Mouse (Mus musculus) liver, embryonic 12.5 days (tissue): Measurements from ENCODE around the gene Itgb6. TPM values are rescaled to one million over a fixed set of nuclear protein-coding genes. Genes with fewer than 3 reads are reported as not detected.

Experiments used
- ATAC-seq: fragments of 200-750 bp; cut with Nextera tagmentation; 2 replicates; pipeline ENCODE4 v1.8.0; 2017; ENCODE audit warnings: moderate number of reproducible peaks, mild to moderate bottlenecking, moderate library complexity
- H3K27ac ChIP-seq: fragments of 300-500 bp; sonication (generic); 2 replicates; pipeline ENCODE4 v1.5.1; 2016; ENCODE audit warnings: mild to moderate bottlenecking
- H3K27me3 ChIP-seq: fragments of 300-500 bp; sonication (generic); replicated peaks from 2 replicates; pipeline ENCODE4 v1.6.1; 2016; ENCODE audit warnings: mild to moderate bottlenecking, moderate library complexity
- H3K36me3 ChIP-seq: fragments of 300-500 bp; sonication (generic); 2 replicates; pipeline ENCODE4 v1.6.1; 2016; ENCODE audit warnings: mild to moderate bottlenecking, moderate library complexity
- H3K4me1 ChIP-seq: fragments of 300-500 bp; sonication (generic); 2 replicates; pipeline ENCODE4 v1.6.1; 2016
- H3K4me2 ChIP-seq: fragments of 300-500 bp; sonication (generic); 2 replicates; pipeline ENCODE4 v1.6.1; 2016; ENCODE audit warnings: mild to moderate bottlenecking, moderate library complexity
- H3K4me3 ChIP-seq: fragments of 300-500 bp; sonication (generic); 2 replicates; pipeline ENCODE4 v1.5.1; 2016; ENCODE audit warnings: mild to moderate bottlenecking, moderate library complexity
- H3K9ac ChIP-seq: fragments of 300-500 bp; sonication (generic); 2 replicates; pipeline ENCODE4 v1.6.1; 2016; ENCODE audit warnings: mild to moderate bottlenecking, moderate library complexity
- H3K9me3 ChIP-seq: fragments of 300-500 bp; sonication (generic); replicated peaks from 2 replicates; pipeline ENCODE4 v1.6.1; 2016; ENCODE audit warnings: mild to moderate bottlenecking, moderate library complexity
- WGBS: fragments of 180-500 bp; shearing (Covaris S2); methylation state at CpG from one replicate; pipeline ENCODE4 v1.1.7; 2016; ENCODE audit not compliant: insufficient replicate concordance; 5-methylcytosine and 5-hydroxymethylcytosine counted together
- polyA plus RNA-seq: library from polyadenylated mRNA; unstranded; fragments of >200 nt; fragmentation: Nextera tagmentation; extraction: Ambion mirVana; gene quantifications from 2 replicates; pipeline ENCODE4 v1.2.1, GENCODE M21; 2016

Gene Itgb6
- polyA plus RNA-seq, 1 experiment from 2014 or later: 0.04 TPM

DNA sequence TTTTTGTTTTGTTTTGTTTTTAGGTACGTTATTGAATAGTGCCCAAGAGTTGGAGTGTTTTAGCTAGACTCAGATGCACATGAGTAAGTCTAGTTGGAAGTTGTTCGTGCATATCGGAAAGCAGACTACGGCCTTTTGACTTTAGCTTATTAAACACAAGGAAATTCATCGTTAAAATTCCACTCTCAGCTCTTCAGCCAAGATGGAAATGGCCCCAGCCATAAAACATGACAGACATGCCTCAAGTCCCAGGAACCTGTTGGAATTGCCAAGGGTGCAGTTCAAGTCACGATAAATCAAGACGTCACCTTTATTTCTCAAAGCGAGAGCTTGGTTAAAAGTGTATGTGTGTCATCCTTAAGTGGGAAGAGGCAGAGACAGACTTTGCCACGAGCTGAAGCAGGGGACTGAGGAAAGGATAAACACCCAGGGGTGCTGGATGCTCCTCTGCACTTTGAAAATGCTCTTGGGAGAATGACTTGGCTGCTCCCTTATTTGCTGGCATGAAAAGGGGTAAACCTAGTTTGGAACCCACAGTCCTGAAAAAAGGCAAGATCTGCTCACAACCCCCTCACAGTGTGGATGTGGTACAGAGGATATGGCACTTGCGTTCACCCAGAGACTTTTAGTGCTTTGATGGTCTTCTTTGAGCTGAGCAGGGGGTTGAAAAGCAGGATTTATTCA lies 6.6 kb upstream of the Itgb6 start:
- Histone ChIP-seq H3K9ac (no peak overlapping the region), H3K27ac (no peak overlapping the region)
- WGBS: 68% methylated on average over 10 of the region's 10 CpGs

DNA sequence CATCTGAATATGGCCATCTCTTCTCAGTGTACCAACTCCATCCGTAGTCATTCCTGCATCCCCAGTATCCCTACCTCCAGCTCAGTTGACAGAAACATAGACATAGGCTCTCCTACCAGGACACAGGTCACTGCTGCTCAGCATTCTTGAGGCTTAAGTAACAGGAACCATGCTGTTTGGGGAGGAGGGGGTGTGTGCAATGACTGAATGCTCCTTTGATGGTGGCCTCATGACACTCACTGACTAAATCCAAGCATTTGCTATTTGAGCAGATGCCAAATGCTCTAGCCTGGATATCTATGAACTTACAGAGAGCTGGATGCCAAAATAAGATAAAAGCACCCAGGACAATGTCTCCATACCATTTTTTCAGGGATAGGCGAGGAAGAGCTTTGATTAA lies 2.2 kb upstream of the Itgb6 start:
- no peaks in the 10 kb centered on the region for H3K27me3 ChIP-seq
- no peak overlapping the region for H3K4me3 ChIP-seq
- H3K36me3 ChIP-seq: no peaks in the 10 kb centered on the region
- no peaks in the 10 kb centered on the region for H3K9me3 ChIP-seq
- no peak overlapping the region for H3K9ac ChIP-seq
- no peak for ATAC-seq
- no peak overlapping the region for H3K27ac ChIP-seq
- WGBS: 67% methylated on average over 2 of the region's 2 CpGs
- no peak overlapping the region for H3K4me2 ChIP-seq
- H3K4me1 ChIP-seq: no peaks in the 10 kb centered on the region

More for the DNA sequence above, 6.6 kb upstream of the Itgb6 start:
- Histone ChIP-seq H3K27me3 (no peaks in the 10 kb centered on the region), H3K36me3 (no peaks in the 10 kb centered on the region), H3K4me3 (no peak overlapping the region), H3K4me1 (no peaks in the 10 kb centered on the region), H3K4me2 (no peak overlapping the region), H3K9me3 (no peaks in the 10 kb centered on the region)
- ATAC-seq: no peak

DNA sequence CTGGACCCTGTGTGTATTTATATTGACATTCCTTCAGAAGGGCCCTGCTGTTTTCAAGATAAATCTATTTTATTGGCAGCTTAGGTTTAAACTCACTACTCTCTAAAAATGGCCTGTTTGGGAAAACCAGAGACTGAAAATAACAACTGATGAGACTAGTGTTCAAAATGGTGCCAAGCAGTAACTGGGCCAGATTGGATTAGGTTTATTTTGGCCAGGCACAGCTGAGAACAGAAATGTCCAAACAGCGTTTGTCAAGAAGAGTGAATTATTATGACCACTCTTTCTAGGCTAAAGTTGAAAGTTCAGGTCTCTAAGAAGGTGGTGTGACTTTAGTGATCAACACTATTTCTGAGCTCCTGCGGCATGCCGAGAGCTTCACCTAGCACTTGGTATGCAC lies 524 bp upstream of the Itgb6 start:
- H3K9me3 ChIP-seq: no peaks in the 10 kb centered on the region
- no peak overlapping the region for H3K9ac ChIP-seq
- H3K27ac ChIP-seq: no peak overlapping the region
- ATAC-seq: no peak
- no peak overlapping the region for H3K4me2 ChIP-seq
- WGBS: 79% methylated on average over 3 of the region's 3 CpGs
- H3K4me3 ChIP-seq: no peak overlapping the region
- H3K4me1 ChIP-seq: no peaks in the 10 kb centered on the region
- no peaks in the 10 kb centered on the region for H3K36me3 ChIP-seq
- H3K27me3 ChIP-seq: no peaks in the 10 kb centered on the region; the same call in 1 of the 2 replicates

DNA sequence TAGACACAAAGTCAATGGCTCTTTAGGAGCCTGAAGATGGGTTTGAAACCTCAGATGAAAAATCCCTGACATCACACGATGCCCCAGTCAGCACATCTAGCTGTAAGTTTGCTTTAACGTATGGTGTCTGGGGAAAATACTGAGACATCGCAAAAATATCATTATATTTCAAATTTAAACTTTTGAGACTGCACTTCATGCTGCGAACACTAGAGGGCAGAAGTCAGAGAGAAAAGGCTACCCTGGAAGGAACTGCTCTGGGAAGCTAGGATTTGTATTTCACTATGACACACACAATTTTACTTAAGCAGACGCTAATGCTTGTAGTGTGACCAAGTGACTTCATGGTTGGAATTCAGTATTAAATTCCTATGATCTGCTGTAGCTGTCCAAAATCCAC lies 1.5 kb downstream of the Itgb6 start:
- WGBS: 21% methylated on average over 5 of the region's 5 CpGs
- Histone ChIP-seq H3K36me3 (no peaks in the 10 kb centered on the region), H3K9me3 (no peaks in the 10 kb centered on the region), H3K27ac (no peak overlapping the region), H3K4me3 (no peak overlapping the region), H3K9ac (no peak overlapping the region), H3K27me3 (peaks cover 18% of the 10 kb centered on the region; the same call in 1 of the 2 replicates), H3K4me2 (no peak overlapping the region), H3K4me1 (no peaks in the 10 kb centered on the region)
- ATAC-seq: no peak

DNA sequence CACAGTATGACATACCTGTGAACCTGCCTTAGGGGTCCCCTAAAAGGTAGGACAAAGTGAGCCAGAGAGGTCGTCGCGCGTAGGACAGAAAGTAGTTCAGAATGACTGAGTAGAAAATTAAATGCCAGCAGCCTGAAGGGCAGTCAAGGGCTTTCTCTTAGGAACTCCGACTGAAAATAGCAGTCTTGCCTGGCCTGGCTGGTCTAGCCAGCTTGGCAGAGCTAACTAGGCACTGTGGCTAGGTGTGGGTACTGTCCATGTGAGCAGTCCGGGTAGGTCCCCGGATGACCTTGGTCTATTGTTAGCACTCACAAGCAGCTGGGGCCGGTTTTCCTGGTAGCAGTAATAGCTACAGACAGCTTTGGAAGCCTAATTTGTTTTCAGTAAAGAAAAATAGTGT lies 2.2 kb downstream of the Itgb6 start:
- Histone ChIP-seq H3K36me3 (no peaks in the 10 kb centered on the region), H3K4me3 (no peak overlapping the region), H3K27me3 (peaks cover 25% of the 10 kb centered on the region), H3K4me2 (no peak overlapping the region), H3K9ac (no peak overlapping the region), H3K27ac (no peak overlapping the region), H3K9me3 (no peaks in the 10 kb centered on the region), H3K4me1 (no peaks in the 10 kb centered on the region)
- WGBS: 71% methylated on average over 8 of the region's 8 CpGs
- ATAC-seq: no peak

DNA sequence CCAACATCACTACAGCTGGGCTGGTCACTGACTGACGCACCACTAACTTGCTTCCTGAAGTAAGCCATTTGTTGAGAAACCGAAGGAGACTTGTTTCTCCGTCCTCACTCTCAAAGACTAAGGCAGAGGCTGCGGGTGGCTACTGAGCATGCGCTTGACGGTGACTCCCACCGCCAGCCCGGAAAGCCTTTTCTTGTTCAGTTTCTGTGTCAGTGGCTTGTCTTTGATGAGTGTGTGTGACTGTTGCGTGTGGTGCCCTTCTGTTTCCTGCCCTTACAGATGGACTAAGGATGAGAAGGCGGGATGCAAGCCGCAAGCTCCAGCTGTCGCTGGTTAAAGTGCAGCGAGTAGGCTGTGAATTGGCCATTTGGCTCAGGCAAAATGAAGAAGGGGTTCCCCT lies 5.1 kb downstream of the Itgb6 start:
- no peaks in the 10 kb centered on the region for H3K36me3 ChIP-seq
- peak overlapping the region; percentile 31; the same call in 1 of the 2 replicates for H3K4me2 ChIP-seq
- no peaks in the 10 kb centered on the region for H3K4me1 ChIP-seq
- H3K27me3 ChIP-seq: peaks cover 33% of the 10 kb centered on the region
- H3K27ac ChIP-seq: no peak overlapping the region
- H3K9me3 ChIP-seq: no peaks in the 10 kb centered on the region
- 30% methylated on average over 13 of the region's 13 CpGs for WGBS
- H3K4me3 ChIP-seq: no peak overlapping the region
- ATAC-seq: no peak
- H3K9ac ChIP-seq: no peak overlapping the region

DNA sequence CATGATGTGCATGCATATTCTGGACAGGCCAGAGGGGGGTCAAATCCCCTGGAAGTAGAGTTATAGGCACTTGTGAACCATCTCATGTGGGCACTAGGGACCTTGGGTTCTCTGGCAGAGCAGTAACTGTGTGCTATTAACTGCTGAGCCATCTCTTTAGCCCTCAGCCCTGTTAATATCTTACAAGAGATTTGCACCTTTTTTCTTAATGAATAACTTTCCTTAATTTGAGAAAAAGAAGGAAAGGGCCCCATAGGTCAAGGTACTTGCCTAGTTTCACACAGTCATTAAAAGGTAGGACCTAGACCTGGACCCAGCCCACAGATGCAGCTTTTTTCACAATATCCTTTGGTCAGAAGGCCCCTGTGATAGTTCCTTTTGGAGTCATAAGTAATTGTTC lies 5.9 kb downstream of the Itgb6 start:
- H3K9ac ChIP-seq: no peak overlapping the region
- H3K4me1 ChIP-seq: no peaks in the 10 kb centered on the region
- ATAC-seq: no peak
- no peaks in the 10 kb centered on the region for H3K9me3 ChIP-seq
- H3K4me2 ChIP-seq: no peak overlapping the region
- no peak overlapping the region for H3K27ac ChIP-seq
- H3K36me3 ChIP-seq: no peaks in the 10 kb centered on the region
- peaks cover 33% of the 10 kb centered on the region for H3K27me3 ChIP-seq
- H3K4me3 ChIP-seq: no peak overlapping the region

DNA sequence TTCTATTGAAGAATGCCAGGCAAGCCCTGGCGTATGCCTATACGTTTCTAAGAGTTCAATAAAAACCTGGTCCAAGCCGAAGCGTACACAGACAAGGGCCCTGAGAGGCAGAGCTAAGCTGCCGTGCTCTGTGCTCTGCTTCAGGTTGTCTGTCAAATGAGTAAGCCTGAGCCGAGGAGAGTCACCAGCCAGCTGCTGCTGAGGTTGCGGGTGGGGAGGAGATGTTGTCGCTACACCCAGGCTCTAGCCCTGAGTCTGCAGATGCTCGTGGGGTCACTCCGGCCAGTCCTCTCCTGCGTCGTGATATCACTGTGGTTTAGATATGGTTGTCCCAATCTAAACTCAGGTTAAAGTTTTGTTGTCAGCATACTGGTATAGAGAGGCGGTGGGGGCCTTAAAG lies 6.7 kb downstream of the Itgb6 start:
- H3K36me3 ChIP-seq: no peaks in the 10 kb centered on the region
- ATAC-seq: no peak
- no peak overlapping the region for H3K4me2 ChIP-seq
- no peak overlapping the region for H3K9ac ChIP-seq
- H3K27me3 ChIP-seq: peaks cover 33% of the 10 kb centered on the region
- H3K4me3 ChIP-seq: no peak overlapping the region
- 72% methylated on average over 13 of the region's 13 CpGs for WGBS
- no peak overlapping the region for H3K27ac ChIP-seq
- H3K4me1 ChIP-seq: no peaks in the 10 kb centered on the region
- no peaks in the 10 kb centered on the region for H3K9me3 ChIP-seq

DNA sequence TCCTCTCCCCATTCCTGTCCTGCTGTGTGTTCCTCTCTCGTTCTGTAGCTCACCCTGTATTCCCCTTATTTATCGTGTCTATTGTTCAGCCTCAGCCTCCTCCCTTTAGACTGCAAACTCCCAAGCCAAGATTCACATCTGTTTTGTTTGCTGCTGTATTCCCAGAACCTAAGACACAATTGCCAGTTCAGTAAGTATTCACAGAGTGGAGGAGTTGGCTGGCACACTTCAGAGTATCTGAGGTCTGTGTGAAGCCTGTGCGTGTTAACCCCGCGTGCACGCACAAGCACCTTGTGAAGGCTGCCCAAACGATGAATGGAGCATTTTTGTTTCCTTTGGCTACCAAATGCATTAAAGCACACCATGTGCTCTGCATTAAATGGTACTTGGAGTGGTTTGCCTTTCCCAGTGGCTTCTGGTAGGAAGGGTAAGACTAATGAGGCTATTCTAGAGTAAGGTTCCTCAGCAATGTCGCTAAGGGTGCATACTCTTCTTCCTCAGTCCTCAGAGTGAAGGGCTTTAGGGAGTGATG lies 7.4 kb downstream of the Itgb6 start:
- peaks cover 33% of the 10 kb centered on the region for H3K27me3 ChIP-seq
- no peak for ATAC-seq
- no peak overlapping the region for H3K27ac ChIP-seq
- H3K9me3 ChIP-seq: no peaks in the 10 kb centered on the region
- H3K4me2 ChIP-seq: no peak overlapping the region
- H3K36me3 ChIP-seq: no peaks in the 10 kb centered on the region
- WGBS: 62% methylated on average over 8 of the region's 8 CpGs
- no peaks in the 10 kb centered on the region for H3K4me1 ChIP-seq
- H3K9ac ChIP-seq: no peak overlapping the region
- H3K4me3 ChIP-seq: no peak overlapping the region

DNA sequence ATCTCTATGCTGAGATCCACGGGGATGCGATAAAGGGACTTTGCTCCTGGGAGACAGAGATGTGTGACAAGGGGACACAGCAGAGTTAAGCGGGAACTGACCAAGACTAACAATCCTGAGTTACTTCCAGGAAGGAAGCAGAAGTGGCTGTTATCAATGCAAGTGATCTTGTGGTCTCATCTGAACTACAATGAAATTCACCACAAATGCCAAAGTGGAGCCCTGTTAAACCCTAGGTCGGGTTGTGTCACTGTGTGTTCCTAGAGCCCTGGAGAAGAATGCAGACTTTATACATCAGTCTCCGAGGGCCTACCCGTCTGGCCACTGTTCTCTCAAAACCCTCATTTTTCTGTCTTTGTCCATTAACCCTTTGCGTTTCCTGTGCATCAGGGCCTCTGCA lies 8.0 kb downstream of the Itgb6 start:
- no peak overlapping the region for H3K4me3 ChIP-seq
- ATAC-seq: no peak
- no peaks in the 10 kb centered on the region for H3K4me1 ChIP-seq
- no peak overlapping the region for H3K4me2 ChIP-seq
- H3K27ac ChIP-seq: no peak overlapping the region
- 23% methylated on average over 7 of the region's 7 CpGs for WGBS
- H3K27me3 ChIP-seq: peaks cover 33% of the 10 kb centered on the region
- no peak overlapping the region for H3K9ac ChIP-seq
- no peaks in the 10 kb centered on the region for H3K9me3 ChIP-seq
- H3K36me3 ChIP-seq: no peaks in the 10 kb centered on the region

DNA sequence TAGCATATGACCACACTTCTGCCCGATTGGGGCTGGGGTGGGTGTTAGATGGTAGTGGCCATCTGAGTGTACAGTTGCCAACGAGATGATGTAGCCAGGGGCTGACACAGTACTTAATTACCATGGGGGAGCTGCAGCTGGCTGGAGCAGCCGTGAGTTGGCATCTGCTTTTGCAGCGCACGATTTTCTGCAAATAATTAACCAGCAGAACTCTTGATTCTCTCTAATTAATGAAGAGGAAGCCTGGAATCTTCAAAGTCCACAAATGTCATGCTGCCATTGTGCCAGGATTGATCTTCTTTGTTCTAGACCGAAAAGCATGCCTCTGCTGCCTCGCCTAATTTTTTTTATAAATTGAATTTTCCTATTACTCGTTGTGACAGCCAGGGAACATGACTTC lies 8.6 kb downstream of the Itgb6 start:
- no peaks in the 10 kb centered on the region for H3K9me3 ChIP-seq
- WGBS: 59% methylated on average over 8 of the region's 8 CpGs

DNA sequence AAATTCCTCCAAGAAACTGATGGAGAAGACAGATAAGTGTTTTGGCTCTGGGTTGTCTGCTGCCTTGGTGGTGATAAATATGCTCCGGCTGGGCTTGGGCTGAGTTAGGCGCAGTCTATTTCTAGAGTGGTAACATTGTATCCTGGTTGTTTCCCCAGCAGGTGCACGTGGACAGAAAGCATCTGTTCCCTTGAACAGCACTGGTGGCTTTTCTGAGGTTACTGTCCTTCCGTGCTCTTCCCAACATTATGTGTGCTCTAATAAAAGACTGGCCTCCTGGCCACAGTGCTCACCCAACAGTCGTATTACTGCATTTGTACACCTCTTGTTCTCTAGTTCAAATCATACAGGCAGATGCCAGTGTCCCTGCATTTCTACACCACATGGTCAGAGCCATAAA lies 9.6 kb downstream of the Itgb6 start:
- Histone ChIP-seq H3K36me3 (no peaks in the 10 kb centered on the region), H3K4me1 (no peaks in the 10 kb centered on the region), H3K27ac (no peak overlapping the region), H3K27me3 (peaks cover 33% of the 10 kb centered on the region), H3K4me2 (no peak overlapping the region), H3K4me3 (no peak overlapping the region), H3K9ac (no peak overlapping the region), H3K9me3 (no peaks in the 10 kb centered on the region)
- ATAC-seq: no peak
- WGBS: 59% methylated on average over 5 of the region's 5 CpGs

More for the DNA sequence above, 8.6 kb downstream of the Itgb6 start:
- Histone ChIP-seq H3K27ac (no peak overlapping the region), H3K9ac (no peak overlapping the region), H3K4me2 (no peak overlapping the region), H3K36me3 (no peaks in the 10 kb centered on the region), H3K4me1 (no peaks in the 10 kb centered on the region), H3K4me3 (no peak overlapping the region), H3K27me3 (peaks cover 33% of the 10 kb centered on the region)
- no peak for ATAC-seq

DNA sequence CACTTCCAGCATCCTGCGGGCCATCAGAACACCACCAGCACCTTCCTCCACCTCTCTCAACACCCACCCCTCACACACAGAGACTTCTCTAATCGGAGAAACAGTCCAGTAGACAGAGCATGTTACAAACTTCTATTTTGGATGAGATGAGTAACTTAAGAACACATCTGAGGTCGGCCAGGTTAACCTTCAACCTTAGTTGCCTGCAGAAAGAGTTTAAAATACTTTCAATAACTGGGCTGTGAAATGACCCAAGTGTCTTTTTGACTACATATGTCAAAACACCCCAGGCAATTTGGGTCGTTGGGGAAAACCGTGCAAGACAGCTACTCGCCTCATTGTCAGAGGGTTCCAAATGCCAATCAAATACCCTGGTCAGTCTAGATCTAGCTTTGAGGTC lies 10.0 kb downstream of the Itgb6 start:
- Histone ChIP-seq H3K4me1 (no peaks in the 10 kb centered on the region), H3K27ac (no peak overlapping the region)

More for the DNA sequence above, 10.0 kb downstream of the Itgb6 start:
- Histone ChIP-seq H3K36me3 (no peaks in the 10 kb centered on the region), H3K9ac (no peak overlapping the region), H3K9me3 (no peaks in the 10 kb centered on the region), H3K4me3 (no peak overlapping the region), H3K27me3 (peaks cover 30% of the 10 kb centered on the region), H3K4me2 (no peak overlapping the region)
- ATAC-seq: no peak
- 61% methylated on average over 6 of the region's 6 CpGs for WGBS
